28 mouse cellular contexts compared by ENCODE assay signal in genomic region chr8:64903778-64904177, GRCm38 (mm10). TPM values are rescaled to one million over a fixed set of nuclear protein-coding genes. Genes with fewer than 3 reads are reported as not detected.
A peak's percentile ranks its signal among the peaks of the same experiment; 100 is the strongest.
DNase-seq lines count a peak whose midpoint lies in the region; ATAC-seq and TF ChIP-seq lines count a peak whose summit lies in the region.
"Had no signal": no experiment of that assay in that cellular context is flagged by ENCODE, and none has a peak within 500 bp of the region (broad histone marks: within the 10 kb centered on the region; RNA-seq: fewer than 3 reads in every experiment).

No protein-coding gene starts in this region.

- DNase-seq in forebrain, embryonic 11.5 days (ENCODE audit: low spot score) = no peak
- DNase-seq in kidney, adult 2 months = peak; percentile 11
- no peak for DNase-seq in kidney, postnatal 10 days
- DNase-seq in retina, postnatal 1 day = peak; percentile 81
- DNase-seq in lung, adult 2 months = no peak
- DNase-seq: adrenal gland, postnatal 10 days; cerebellum, adult 11-12 months; cerebellum, adult 9-11 months; heart, adult 2 months; kidney, postnatal 25 days; liver, postnatal 0 days; lung, postnatal 4 days; right cerebral cortex, postnatal 14 days; spleen, adult 18-20 months had no signal

- no peak overlapping the region for H3K9ac ChIP-seq in forebrain, embryonic 11.5 days (ENCODE audit: low read length)
- H3K9ac ChIP-seq in forebrain, embryonic 12.5 days = no peak overlapping the region
- no peak overlapping the region for H3K9ac ChIP-seq in hindbrain, embryonic 13.5 days
- H3K9ac ChIP-seq: heart, embryonic 12.5 days; limb, embryonic 13.5 days; liver, embryonic 12.5 days; liver, postnatal 0 days; midbrain, embryonic 13.5 days; neural tube, embryonic 13.5 days had no signal

- H3K4me1 ChIP-seq in forebrain, embryonic 11.5 days (replicated peaks; ENCODE audit: control insufficient read depth, insufficient read depth, low read length) = no peaks in the 10 kb centered on the region
- 0 out of 2 replicates have a peak, but pooled peaks cover 3% of the 10 kb centered on the region for H3K4me1 ChIP-seq in forebrain, embryonic 12.5 days
- no peaks in the 10 kb centered on the region for H3K4me1 ChIP-seq in kidney, adult 2 months (ENCODE audit: control insufficient read depth, insufficient read depth, low read length)
- H3K4me1 ChIP-seq in cortical plate, adult 2 months (ENCODE audit: control insufficient read depth, insufficient read depth, low read length) = no peaks in the 10 kb centered on the region; the same call in 1 of the 2 replicates
- H3K4me1 ChIP-seq in hindbrain, embryonic 13.5 days (replicated peaks) = no peaks in the 10 kb centered on the region
- H3K4me1 ChIP-seq in lung, adult 2 months (ENCODE audit: control insufficient read depth, insufficient read depth, low read length) = no peaks in the 10 kb centered on the region
- H3K4me1 ChIP-seq: heart, embryonic 12.5 days; liver, embryonic 12.5 days; midbrain, embryonic 13.5 days; neural tube, embryonic 13.5 days had no signal

- H3K9me3 ChIP-seq in forebrain, embryonic 11.5 days (ENCODE audit: control insufficient read depth, low read length) = no peaks in the 10 kb centered on the region
- no peaks in the 10 kb centered on the region for H3K9me3 ChIP-seq in forebrain, embryonic 12.5 days
- H3K9me3 ChIP-seq in hindbrain, embryonic 13.5 days = no peaks in the 10 kb centered on the region
- H3K9me3 ChIP-seq: G1E; heart, embryonic 12.5 days; limb, embryonic 13.5 days; liver, embryonic 12.5 days; midbrain, embryonic 13.5 days; neural tube, embryonic 13.5 days had no signal

- no peak for TF ChIP-seq POLR2A in kidney, adult 2 months (IDR thresholded peaks at IDR 0.05; ENCODE audit: low read depth, low read length)
- no peak for TF ChIP-seq POLR2A in cortical plate, adult 2 months (IDR thresholded peaks at IDR 0.05; ENCODE audit: extremely low read depth, insufficient read depth, low read length)
- no peak for TF ChIP-seq POLR2A in lung, adult 2 months (IDR thresholded peaks at IDR 0.05; ENCODE audit: borderline replicate concordance, extremely low read depth, low read depth, low read length)

- H3K4me3 ChIP-seq in forebrain, embryonic 11.5 days (ENCODE audit: low read depth, low read length) = no peak overlapping the region
- H3K4me3 ChIP-seq in forebrain, embryonic 12.5 days (replicated peaks) = no peak overlapping the region
- no peak overlapping the region for H3K4me3 ChIP-seq in kidney, adult 2 months (ENCODE audit: insufficient read depth, low read depth, low read length)
- H3K4me3 ChIP-seq in cortical plate, adult 2 months (ENCODE audit: insufficient read depth, low read length) = no peak overlapping the region
- H3K4me3 ChIP-seq in hindbrain, embryonic 13.5 days = no peak overlapping the region
- no peak overlapping the region for H3K4me3 ChIP-seq in lung, adult 2 months (replicated peaks; ENCODE audit: extremely low read depth, low read depth, low read length)
- H3K4me3 ChIP-seq: erythroblast, embryonic 14.5 days; heart, adult 2 months; heart, embryonic 12.5 days; limb, embryonic 13.5 days; liver, embryonic 12.5 days; midbrain, embryonic 13.5 days; neural tube, embryonic 13.5 days had no signal

- no peak for TF ChIP-seq CTCF in kidney, adult 2 months (conservative IDR thresholded peaks at IDR 0.05; ENCODE audit: insufficient read depth, insufficient read length, low read depth, low read length)
- TF ChIP-seq CTCF in cortical plate, adult 2 months (IDR thresholded peaks at IDR 0.05; ENCODE audit: extremely low read depth, insufficient read depth, low read length) = no peak
- TF ChIP-seq CTCF in lung, adult 2 months (IDR thresholded peaks at IDR 0.05; ENCODE audit: insufficient read depth, low read length) = no peak

- no peak overlapping the region for H3K27ac ChIP-seq in forebrain, embryonic 11.5 days (ENCODE audit: low read depth, low read length)
- no peak overlapping the region for H3K27ac ChIP-seq in forebrain, embryonic 12.5 days
- H3K27ac ChIP-seq in kidney, adult 2 months (ENCODE audit: insufficient read depth, low read depth, low read length) = no peak overlapping the region
- peak overlapping the region; percentile 14; the same call in 1 of the 2 replicates for H3K27ac ChIP-seq in cortical plate, adult 2 months (ENCODE audit: insufficient read depth, low read length)
- no peak overlapping the region for H3K27ac ChIP-seq in hindbrain, embryonic 13.5 days
- H3K27ac ChIP-seq: heart, adult 2 months; hindbrain, postnatal 0 days; limb, embryonic 13.5 days; liver, embryonic 12.5 days; midbrain, embryonic 13.5 days; neural tube, embryonic 13.5 days had no signal

- H3K4me2 ChIP-seq in forebrain, embryonic 11.5 days (ENCODE audit: low read depth, low read length, severe bottlenecking) = no peak overlapping the region
- H3K4me2 ChIP-seq in forebrain, embryonic 12.5 days = no peak overlapping the region
- no peak overlapping the region for H3K4me2 ChIP-seq in hindbrain, embryonic 13.5 days
- H3K4me2 ChIP-seq: heart, embryonic 12.5 days; limb, embryonic 13.5 days; liver, embryonic 12.5 days; midbrain, embryonic 13.5 days; neural tube, embryonic 13.5 days had no signal

- 39% methylated on average over 3 of the region's 3 CpGs for WGBS in forebrain, embryonic 11.5 days
- 24% methylated on average over 3 of the region's 3 CpGs for WGBS in forebrain, embryonic 12.5 days
- WGBS in kidney, adult 2 months = 64% methylated on average over 3 of the region's 3 CpGs
- WGBS in hindbrain, embryonic 13.5 days = 60% methylated on average over 3 of the region's 3 CpGs
- 71% methylated on average over 3 of the region's 3 CpGs for WGBS in lung, adult 2 months

- H3K27me3 ChIP-seq in forebrain, embryonic 11.5 days (ENCODE audit: control insufficient read depth, insufficient read depth, low read length) = no peaks in the 10 kb centered on the region
- no peaks in the 10 kb centered on the region for H3K27me3 ChIP-seq in forebrain, embryonic 12.5 days
- no peaks in the 10 kb centered on the region for H3K27me3 ChIP-seq in kidney, adult 2 months (replicated peaks; ENCODE audit: control insufficient read depth, insufficient read depth, low read length)
- H3K27me3 ChIP-seq in hindbrain, embryonic 13.5 days = no peaks in the 10 kb centered on the region
- H3K27me3 ChIP-seq: heart, embryonic 12.5 days; limb, embryonic 13.5 days; liver, embryonic 12.5 days; midbrain, embryonic 13.5 days; neural tube, embryonic 13.5 days; Patski had no signal

- ATAC-seq in forebrain, embryonic 11.5 days (replicated peaks; ENCODE audit: low FRiP score) = 0 out of 2 replicates have a peak, but pooled peaks have one; percentile 39
- ATAC-seq in forebrain, embryonic 12.5 days (ENCODE audit: low FRiP score) = no peak; the same call in 1 of the 2 replicates
- ATAC-seq in hindbrain, embryonic 13.5 days (ENCODE audit: low FRiP score) = no peak
- ATAC-seq: hindbrain, postnatal 0 days; intestine, postnatal 0 days; liver, embryonic 12.5 days; liver, postnatal 0 days; lung, postnatal 0 days; midbrain, embryonic 13.5 days; Patski had no signal

- no peaks in the 10 kb centered on the region for H3K36me3 ChIP-seq in forebrain, embryonic 11.5 days (ENCODE audit: control insufficient read depth, insufficient read depth, low read length)
- no peaks in the 10 kb centered on the region for H3K36me3 ChIP-seq in forebrain, embryonic 12.5 days (replicated peaks)
- H3K36me3 ChIP-seq in kidney, adult 2 months (ENCODE audit: control insufficient read depth, insufficient read depth, low read length) = no peaks in the 10 kb centered on the region
- no peaks in the 10 kb centered on the region for H3K36me3 ChIP-seq in hindbrain, embryonic 13.5 days
- H3K36me3 ChIP-seq: G1E; heart, embryonic 12.5 days; limb, embryonic 13.5 days; liver, embryonic 12.5 days; midbrain, embryonic 13.5 days; neural tube, embryonic 13.5 days had no signal

RNA-seq across cellular contexts. Expression of gene Tmem192, which starts 43.2 kb away (rescaled TPM):
- 14.0 and 17.4 TPM in 2 replicates for polyA plus RNA-seq in forebrain, embryonic 11.5 days (2014; fragmentation: Nextera tagmentation; extraction: Ambion mirVana)
- polyA plus RNA-seq in forebrain, embryonic 12.5 days (2016; fragmentation: Nextera tagmentation; extraction: Ambion mirVana) = 14.6 and 16.1 TPM in 2 replicates
- 82.6 and 83.5 TPM in 2 replicates for polyA plus RNA-seq in kidney, adult 2 months (2012; rRNA removed)
- polyA plus RNA-seq in cortical plate, adult 2 months (2012; rRNA removed) = 31.7 and 36.8 TPM in 2 replicates
- 24.4 and 28.3 TPM in 2 replicates for polyA plus RNA-seq in hindbrain, embryonic 13.5 days (2015; fragmentation: Nextera tagmentation; extraction: Ambion mirVana)
- 31.7 and 45.1 TPM in 2 replicates for polyA plus RNA-seq in lung, adult 2 months (2012; rRNA removed)

RNA-seq across cellular contexts. Expression of gene Klhl2, which starts 54.0 kb away (rescaled TPM):
- 22.6 and 26.0 TPM in 2 replicates for polyA plus RNA-seq in forebrain, embryonic 11.5 days (2014; fragmentation: Nextera tagmentation; extraction: Ambion mirVana)
- polyA plus RNA-seq in forebrain, embryonic 12.5 days (2016; fragmentation: Nextera tagmentation; extraction: Ambion mirVana) = 22.1 and 28.9 TPM in 2 replicates
- polyA plus RNA-seq in kidney, adult 2 months (2012; rRNA removed) = 14.0 and 15.6 TPM in 2 replicates
- 133 and 138 TPM in 2 replicates for polyA plus RNA-seq in cortical plate, adult 2 months (2012; rRNA removed)
- polyA plus RNA-seq in hindbrain, embryonic 13.5 days (2015; fragmentation: Nextera tagmentation; extraction: Ambion mirVana) = 18.8 and 23.3 TPM in 2 replicates
- polyA plus RNA-seq in lung, adult 2 months (2012; rRNA removed) = 11.7 and 13.7 TPM in 2 replicates

Comparison
In these comparisons a context has a peak if more than half of its experiments do, and no peak if none do; other contexts are left out.
1. DNase-seq: peak in kidney, adult 2 months (single experiment) and retina, postnatal 1 day (single experiment); none in forebrain, embryonic 11.5 days (single experiment), kidney, postnatal 10 days (single experiment) and lung, adult 2 months (single experiment).